Mouse (Mus musculus) inflammation-experienced regulatory T-cells, adult 16 weeks (primary cell): ENCODE measurements around the gene Dclre1c. TPM values are rescaled to one million over a fixed set of nuclear protein-coding genes. Genes with fewer than 3 reads are reported as not detected.

ENCODE experiments used
- polyA plus RNA-seq: library from polyadenylated mRNA; unstranded; fragments of 100-300 nt; shearing (Covaris generic); gene quantifications from one replicate; pipeline ENCODE4 v1.2.1, GENCODE M21; 2017

The Dclre1c gene
- polyA plus RNA-seq = 21.2 TPM

DNA sequence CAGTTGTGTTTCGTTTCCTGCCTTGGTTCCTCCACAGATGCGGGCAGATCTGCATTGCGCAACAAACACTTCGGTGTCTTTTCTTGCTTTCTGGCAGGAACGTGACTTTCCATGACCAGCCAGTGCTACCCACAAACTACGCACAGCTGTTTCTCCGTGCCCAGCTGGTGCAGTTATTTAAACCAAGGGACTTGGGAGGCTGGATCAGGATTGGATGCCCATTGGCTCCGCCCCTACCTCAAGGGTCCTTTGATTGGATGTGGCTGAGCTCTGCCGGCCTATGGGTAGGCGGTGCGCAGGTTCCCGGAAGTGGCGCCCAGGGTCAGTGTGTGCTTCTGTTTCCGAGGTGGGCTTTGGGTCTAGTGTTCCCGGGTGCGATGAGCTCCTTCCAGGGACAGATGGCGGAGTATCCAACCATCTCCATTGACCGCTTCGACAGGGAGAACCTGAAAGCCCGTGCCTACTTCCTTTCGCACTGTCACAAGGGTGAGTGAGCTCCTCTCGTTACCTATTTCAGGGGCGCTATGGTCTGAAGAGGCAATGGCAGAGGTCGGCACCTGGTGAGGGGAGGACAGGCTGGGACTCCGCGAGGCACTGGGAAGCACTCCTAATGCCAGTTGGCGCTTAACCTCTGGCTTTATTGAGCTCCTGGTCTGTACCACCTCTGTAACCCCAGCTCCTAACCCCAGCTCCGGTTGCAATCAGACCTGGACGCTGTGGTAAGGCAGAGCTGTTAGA lies at the start of gene Dclre1c:
Gene Dclre1c, plus strand, starts transcription at position 291 of the 738 bp plus-strand sequence.

DNA sequence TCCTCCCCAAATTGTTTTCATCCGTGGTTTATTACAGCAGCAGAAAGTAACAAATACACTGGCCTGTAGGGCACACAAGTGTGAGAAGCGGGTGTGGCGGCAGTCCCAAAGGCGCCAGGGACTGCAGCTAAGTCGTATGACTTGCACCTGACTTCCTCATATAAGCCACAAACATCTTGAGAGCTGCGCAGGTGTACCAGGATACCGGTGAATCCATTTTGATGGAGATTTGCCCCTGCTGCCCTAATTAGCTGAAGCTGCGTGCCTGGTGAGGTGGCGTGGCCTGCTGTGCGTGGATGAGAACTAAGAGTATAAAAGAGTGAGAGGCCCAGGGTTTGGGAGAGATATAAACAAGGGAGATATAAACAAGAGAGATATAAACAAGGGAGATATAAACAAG lies 26.8 kb upstream of the Dclre1c start, which contains the start of gene Olah:
Gene Olah, minus strand, starts transcription at position 101 of the 400 bp plus-strand sequence.

DNA sequence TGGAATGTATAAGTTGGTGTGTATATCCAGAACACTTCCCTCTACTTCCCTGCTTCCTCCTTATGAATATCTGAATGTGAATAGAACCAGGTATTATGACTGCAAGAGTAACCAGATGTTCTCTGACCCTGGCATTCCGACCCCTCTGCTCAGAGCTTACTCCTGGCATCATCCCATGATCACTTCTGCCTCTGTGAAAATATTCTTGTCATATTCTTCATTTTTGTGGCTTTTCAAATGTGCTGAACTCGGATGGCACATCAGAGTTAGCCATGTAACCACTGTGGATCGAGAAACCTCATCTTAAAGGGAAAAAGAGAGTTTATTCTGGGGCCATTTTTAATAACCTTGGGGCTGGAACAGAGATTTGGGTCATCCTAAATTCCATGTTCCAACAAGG lies 1.4 kb upstream of the Dclre1c start, which contains the start of gene Meig1:
Gene Meig1, minus strand, starts transcription at position 101 of the 400 bp plus-strand sequence.

DNA sequence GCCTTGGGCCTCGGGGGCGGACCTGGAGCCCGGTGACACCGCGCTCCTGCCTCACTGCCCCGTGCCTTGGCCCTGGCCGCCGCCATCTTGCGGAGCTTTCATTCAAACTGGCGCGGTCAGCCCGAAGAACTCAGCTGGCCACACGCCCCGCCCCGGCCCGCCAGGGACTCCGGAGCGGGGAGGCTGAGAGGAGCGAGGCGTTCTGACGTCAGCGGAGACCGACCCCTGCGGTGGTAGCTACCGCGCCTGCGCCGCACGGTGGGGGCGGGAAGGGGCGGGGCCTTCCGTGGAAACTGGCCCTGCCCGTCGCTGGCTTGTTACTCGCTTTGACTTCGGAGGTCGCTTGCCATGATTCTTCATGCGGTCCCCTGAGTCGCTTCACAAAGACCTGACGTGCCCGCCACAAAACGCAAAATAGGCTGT lies 50.9 kb downstream of the Dclre1c start, which contains the start of gene Suv39h2:
Gene Suv39h2, minus strand, starts transcription at position 171 of the 423 bp plus-strand sequence.

DNA sequence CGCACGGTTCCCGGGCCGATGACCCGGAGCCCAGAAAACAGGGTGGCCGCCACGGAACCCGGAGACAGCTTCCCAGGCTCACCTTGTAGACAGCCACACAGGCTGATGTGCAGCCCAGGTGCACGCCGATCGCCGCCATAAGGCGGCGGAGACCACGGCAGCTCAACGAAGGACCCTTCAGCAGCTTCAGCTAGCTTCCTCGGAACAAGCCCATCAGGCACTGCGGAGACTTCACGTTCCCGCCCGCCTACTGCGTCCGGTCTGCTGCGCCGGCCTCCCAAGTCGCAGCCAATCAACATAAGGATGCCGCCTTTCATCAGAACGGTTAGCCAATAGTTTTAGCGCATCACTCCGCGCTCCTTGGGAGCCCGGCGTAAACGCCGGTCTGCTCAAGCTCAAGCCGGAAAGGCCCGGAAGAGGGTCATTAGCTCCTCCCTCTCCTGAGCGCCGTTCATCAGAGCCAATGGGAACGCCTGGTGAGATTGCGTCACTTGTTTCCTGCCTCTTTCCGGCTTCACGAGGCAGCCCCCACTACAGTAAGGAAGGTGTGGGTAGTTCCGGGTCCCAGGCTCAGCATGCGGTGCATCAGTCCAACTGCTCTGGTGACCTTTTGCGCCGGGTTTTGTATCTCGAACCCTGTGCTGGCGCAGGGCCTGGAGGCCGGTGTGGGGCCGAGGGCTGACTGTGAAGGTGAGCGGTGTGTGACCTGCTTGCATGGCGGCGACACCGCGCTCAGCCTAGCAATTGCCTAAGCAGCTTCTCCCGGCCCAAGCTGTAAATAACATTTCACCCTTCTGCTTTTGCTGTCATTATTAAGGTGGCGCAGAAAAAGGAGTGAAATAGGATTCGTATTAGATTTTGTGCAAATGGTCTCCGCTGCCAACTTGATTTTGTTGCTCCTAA lies 88.9 kb downstream of the Dclre1c start, which contains the start of the genes Gm45902, Hspa14 and Cdnf:
Gene Gm45902, minus strand, starts transcription at position 239 of the 903 bp plus-strand sequence.
Gene Hspa14, minus strand, starts transcription at position 263 of the 903 bp plus-strand sequence.
Gene Cdnf, plus strand, starts transcription at position 479 of the 903 bp plus-strand sequence.

Other genes starting within 250 kb of the Dclre1c start
- gene Nmt2, start 139.9 kb upstream of the Dclre1c start, polyA plus RNA-seq = 13.8 TPM
- gene Rpp38, start 91.5 kb upstream of the Dclre1c start, polyA plus RNA-seq = 24.5 TPM
- gene Acbd7, start 88.0 kb upstream of the Dclre1c start, polyA plus RNA-seq = not detected
- gene Olah, start 26.9 kb upstream of the Dclre1c start, polyA plus RNA-seq = not detected
- gene Meig1, start 1.5 kb upstream of the Dclre1c start, polyA plus RNA-seq = not detected
- gene Suv39h2, start 50.9 kb downstream of the Dclre1c start, polyA plus RNA-seq = 0.89 TPM
- 7.6 TPM for gene Gm45902, start 88.7 kb downstream of the Dclre1c start, polyA plus RNA-seq
- 125 TPM for gene Hspa14, start 88.7 kb downstream of the Dclre1c start, polyA plus RNA-seq
- gene Cdnf, start 88.9 kb downstream of the Dclre1c start, polyA plus RNA-seq = 0.26 TPM
- 476 TPM for gene Fam107b, start 146.4 kb downstream of the Dclre1c start, polyA plus RNA-seq